Mouse (Mus musculus): ENCODE data around the gene Taok3. TPM values are rescaled to one million over a fixed set of nuclear protein-coding genes. Genes with fewer than 3 reads are reported as not detected.
A peak's percentile ranks its signal among the peaks of the same experiment; 100 is the strongest.

Taok3 gene
- total and polyA plus RNA-seq, 3 experiments, result 32.1 to 79.2 TPM; not detected in 1

DNA sequence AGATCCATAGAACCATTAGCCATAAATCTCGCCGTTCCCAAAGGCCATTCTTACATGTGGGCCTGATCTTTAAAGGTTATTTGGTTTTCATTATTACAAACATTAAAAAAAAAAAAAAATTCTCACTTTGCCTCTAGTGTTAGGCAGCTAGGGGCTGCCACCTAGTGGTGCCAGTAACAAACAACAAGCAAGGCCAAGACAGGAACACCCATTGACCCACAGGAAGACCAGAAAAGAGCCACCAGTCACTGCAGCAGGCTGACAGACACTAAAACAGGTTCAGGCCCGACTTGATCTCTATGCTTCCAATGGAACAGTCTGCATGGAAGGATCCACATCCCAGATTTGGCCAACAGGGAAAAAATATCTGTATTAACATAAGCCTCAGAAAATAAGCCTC is 23.2 kb upstream of the Taok3 start:
- TF ChIP-seq TAL1 (IDR thresholded peaks at IDR 0.05; ENCODE audit: low read length) (no peak), MYC (IDR thresholded peaks at IDR 0.05; ENCODE audit: low read depth, low read length) (0 out of 2 replicates have a peak, but pooled peaks have one; percentile 22), JUND (IDR thresholded peaks at IDR 0.05; ENCODE audit: low read depth, low read length) (no peak), SMC3 (IDR thresholded peaks at IDR 0.05; ENCODE audit: low read depth, low read length) (peak; percentile 67), ZKSCAN1 (IDR thresholded peaks at IDR 0.05; ENCODE audit: low read depth, low read length) (0 out of 2 replicates have a peak, but pooled peaks have one; percentile 21), ZNF384 (IDR thresholded peaks at IDR 0.05; ENCODE audit: low read depth, low read length) (peak; percentile 98), TCF12 (IDR thresholded peaks at IDR 0.05; ENCODE audit: low read depth, low read length) (no peak), ZC3H11A (IDR thresholded peaks at IDR 0.05; ENCODE audit: low read depth, low read length) (peak; percentile 49), HCFC1 (IDR thresholded peaks at IDR 0.05; ENCODE audit: low read depth, low read length) (peak; percentile 25; the same call in 1 of the 2 replicates), CTCF (IDR thresholded peaks at IDR 0.05 in 2 of 3, conservative IDR thresholded peaks at IDR 0.05 in 1 of 3; ENCODE audit: control insufficient read depth in 1 of 3, insufficient read depth in 1 of 3, low read depth in 2 of 3, low read length in 3 of 3, poor library complexity in 1 of 3, severe bottlenecking in 1 of 3) (peak; percentile 75 to 84 (median 76)), EP300 (IDR thresholded peaks at IDR 0.05; ENCODE audit: low read depth in 1 of 2, low read length in 2 of 2) (no peak), RAD21 (IDR thresholded peaks at IDR 0.05; ENCODE audit: low read depth, low read length) (peak; percentile 73)
- Histone ChIP-seq H3K79me2 (ENCODE audit: control insufficient read depth, insufficient read depth, low read length, poor library complexity) (no peaks in the 10 kb centered on the region), H3K4me1 (ENCODE audit: control insufficient read depth in 1 of 2, insufficient read depth in 2 of 2, low read length in 2 of 2) (no peaks in the 10 kb centered on the region), H3K27me3 (ENCODE audit: control insufficient read depth in 1 of 2, insufficient read depth in 2 of 2, low read length in 2 of 2) (no peaks in the 10 kb centered on the region), H3K4me3 (ENCODE audit: control insufficient read depth in 1 of 2, insufficient read depth in 1 of 2, low read depth in 2 of 2, low read length in 2 of 2) (no peak overlapping the region), H3K36me3 (ENCODE audit: control insufficient read depth in 1 of 2, insufficient read depth in 2 of 2, low read length in 2 of 2) (peaks cover 0 to 2% of the 10 kb centered on the region in 2 experiments; a peak in 1 of 4 replicates), H3K27ac (ENCODE audit: control insufficient read depth, low read depth, low read length) (no peak overlapping the region), H3K9ac (ENCODE audit: control insufficient read depth, low read depth, low read length, poor library complexity, severe bottlenecking) (no peak overlapping the region), H3K9me3 (replicated peaks; ENCODE audit: insufficient read depth, low read length) (no peaks in the 10 kb centered on the region)
- DNase-seq (ENCODE audit: low read depth, low spot score), result peak; percentile 66

GRCm38 (mm10) chr5:117099008-117099407 is 20.9 kb upstream of the Taok3 start:
- Histone ChIP-seq H3K9ac (ENCODE audit: control insufficient read depth, low read depth, low read length, poor library complexity, severe bottlenecking) (no peak overlapping the region), H3K36me3 (ENCODE audit: control insufficient read depth in 1 of 2, insufficient read depth in 2 of 2, low read length in 2 of 2) (peaks cover 0 to 2% of the 10 kb centered on the region in 2 experiments; a peak in 1 of 4 replicates), H3K79me2 (ENCODE audit: control insufficient read depth, insufficient read depth, low read length, poor library complexity) (no peaks in the 10 kb centered on the region), H3K4me1 (ENCODE audit: control insufficient read depth in 1 of 2, insufficient read depth in 2 of 2, low read length in 2 of 2) (no peaks in the 10 kb centered on the region), H3K27me3 (ENCODE audit: control insufficient read depth in 1 of 2, insufficient read depth in 2 of 2, low read length in 2 of 2) (no peaks in the 10 kb centered on the region), H3K4me3 (ENCODE audit: control insufficient read depth in 1 of 2, insufficient read depth in 1 of 2, low read depth in 2 of 2, low read length in 2 of 2) (no peak overlapping the region), H3K27ac (ENCODE audit: control insufficient read depth, low read depth, low read length) (no peak overlapping the region), H3K9me3 (replicated peaks; ENCODE audit: insufficient read depth, low read length) (no peaks in the 10 kb centered on the region)
- DNase-seq (ENCODE audit: low read depth, low spot score), result no peak
- TF ChIP-seq MAFK (IDR thresholded peaks at IDR 0.05; ENCODE audit: borderline replicate concordance, low read depth, low read length) (peak; percentile 75), ZNF384 (IDR thresholded peaks at IDR 0.05; ENCODE audit: low read depth, low read length) (no peak)

DNA sequence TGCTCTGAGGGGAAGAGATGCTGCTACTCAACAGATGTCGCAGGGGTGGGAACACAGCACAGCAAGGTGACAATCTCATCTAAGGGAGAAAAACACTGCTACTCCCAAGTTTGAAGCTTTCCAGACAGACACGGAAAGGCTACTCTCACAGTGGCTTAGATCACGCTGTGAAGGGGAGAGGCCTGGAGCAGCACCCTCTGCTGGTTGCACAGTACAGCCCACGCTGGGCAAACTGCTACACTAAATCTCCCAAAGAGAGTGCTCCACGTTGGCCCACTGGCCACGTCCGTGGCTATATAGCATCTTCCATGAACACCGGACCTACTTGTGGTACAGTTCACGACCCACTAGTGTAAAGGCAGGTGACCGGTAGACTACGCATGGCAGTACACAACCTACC is 20.2 kb upstream of the Taok3 start:
- no peak overlapping the region for H3K27ac ChIP-seq (ENCODE audit: control insufficient read depth, low read depth, low read length)
- no peaks in the 10 kb centered on the region for H3K4me1 ChIP-seq (ENCODE audit: control insufficient read depth in 1 of 2, insufficient read depth in 2 of 2, low read length in 2 of 2)
- H3K27me3 ChIP-seq (ENCODE audit: control insufficient read depth in 1 of 2, insufficient read depth in 2 of 2, low read length in 2 of 2), result no peaks in the 10 kb centered on the region
- TF ChIP-seq TAL1 (IDR thresholded peaks at IDR 0.05; ENCODE audit: low read length), result no peak
- 0 out of 2 replicates have a peak, but pooled peaks have one; percentile 26 for TF ChIP-seq SMC3 (IDR thresholded peaks at IDR 0.05; ENCODE audit: low read depth, low read length)
- peak; percentile 39 to 68 (median 47); a peak in 5 of 6 replicates for TF ChIP-seq CTCF (IDR thresholded peaks at IDR 0.05 in 2 of 3, conservative IDR thresholded peaks at IDR 0.05 in 1 of 3; ENCODE audit: control insufficient read depth in 1 of 3, insufficient read depth in 1 of 3, low read depth in 2 of 3, low read length in 3 of 3, poor library complexity in 1 of 3, severe bottlenecking in 1 of 3)
- peaks cover 0 to 2% of the 10 kb centered on the region in 2 experiments; a peak in 2 of 4 replicates for H3K36me3 ChIP-seq (ENCODE audit: control insufficient read depth in 1 of 2, insufficient read depth in 2 of 2, low read length in 2 of 2)
- no peak overlapping the region for H3K4me3 ChIP-seq (ENCODE audit: control insufficient read depth in 1 of 2, insufficient read depth in 1 of 2, low read depth in 2 of 2, low read length in 2 of 2)
- no peak overlapping the region for H3K9ac ChIP-seq (ENCODE audit: control insufficient read depth, low read depth, low read length, poor library complexity, severe bottlenecking)
- no peaks in the 10 kb centered on the region for H3K79me2 ChIP-seq (ENCODE audit: control insufficient read depth, insufficient read depth, low read length, poor library complexity)
- peak; percentile 18 for DNase-seq (ENCODE audit: low read depth, low spot score)
- no peaks in the 10 kb centered on the region for H3K9me3 ChIP-seq (replicated peaks; ENCODE audit: insufficient read depth, low read length)
